Mouse (Mus musculus): Measurements from ENCODE around the gene Igsf21. TPM values are rescaled to one million over a fixed set of nuclear protein-coding genes. Genes with fewer than 3 reads are reported as not detected.

Igsf21 gene
- total RNA-seq, 2 experiments from 2014 or later, result 43.1 to 50.8 TPM

GRCm38 (mm10) chr4:140071047-140071446 lies 175.5 kb downstream of the Igsf21 start:
- no peak for DNase-seq (ENCODE audit: extremely low spot score in 1 of 2, low spot score in 1 of 2)

- DNase-seq (ENCODE audit: extremely low spot score in 1 of 2, low spot score in 1 of 2), result peak in 1 of 2 experiments; percentile 33
These were observed 176.3 kb downstream of the Igsf21 start for GRCm38 (mm10) chr4:140070331-140070652.

- DNase-seq (ENCODE audit: extremely low spot score in 1 of 2, low spot score in 1 of 2), result peak in 1 of 2 experiments; percentile 27
These were observed 176.8 kb downstream of the Igsf21 start for GRCm38 (mm10) chr4:140069563-140070330.

GRCm38 (mm10) chr4:140068468-140068867 lies 178.1 kb downstream of the Igsf21 start:
- no peak for DNase-seq (ENCODE audit: extremely low spot score in 1 of 2, low spot score in 1 of 2)

GRCm38 (mm10) chr4:140066011-140066410 lies 180.6 kb downstream of the Igsf21 start:
- no peak for DNase-seq (ENCODE audit: extremely low spot score in 1 of 2, low spot score in 1 of 2)

- DNase-seq (ENCODE audit: extremely low spot score in 1 of 2, low spot score in 1 of 2), result no peak
These were observed 183.4 kb downstream of the Igsf21 start for GRCm38 (mm10) chr4:140063153-140063671.

- DNase-seq (ENCODE audit: extremely low spot score in 1 of 2, low spot score in 1 of 2), result no peak
These were observed 186.3 kb downstream of the Igsf21 start for GRCm38 (mm10) chr4:140060251-140060650.

GRCm38 (mm10) chr4:140053042-140053441 lies 193.5 kb downstream of the Igsf21 start:
- no peak for DNase-seq (ENCODE audit: extremely low spot score in 1 of 2, low spot score in 1 of 2)

GRCm38 (mm10) chr4:140052575-140052974 lies 194.0 kb downstream of the Igsf21 start:
- DNase-seq (ENCODE audit: extremely low spot score in 1 of 2, low spot score in 1 of 2), result no peak

- no peak for DNase-seq (ENCODE audit: extremely low spot score in 1 of 2, low spot score in 1 of 2)
These were observed 198.7 kb downstream of the Igsf21 start for GRCm38 (mm10) chr4:140047807-140048362.

GRCm38 (mm10) chr4:140043953-140044352 lies 202.6 kb downstream of the Igsf21 start:
- no peak for DNase-seq (ENCODE audit: extremely low spot score in 1 of 2, low spot score in 1 of 2)

- no peak for DNase-seq (ENCODE audit: extremely low spot score in 1 of 2, low spot score in 1 of 2)
These were observed 207.8 kb downstream of the Igsf21 start for GRCm38 (mm10) chr4:140038586-140039411.

GRCm38 (mm10) chr4:140037784-140038387 lies 208.7 kb downstream of the Igsf21 start:
- no peak for DNase-seq (ENCODE audit: extremely low spot score in 1 of 2, low spot score in 1 of 2)

GRCm38 (mm10) chr4:140035232-140035631 lies 211.4 kb downstream of the Igsf21 start:
- no peak for DNase-seq (ENCODE audit: extremely low spot score in 1 of 2, low spot score in 1 of 2)

- DNase-seq (ENCODE audit: extremely low spot score in 1 of 2, low spot score in 1 of 2), result peak in 1 of 2 experiments; percentile 68
These were observed 213.2 kb downstream of the Igsf21 start for GRCm38 (mm10) chr4:140033394-140033793.

GRCm38 (mm10) chr4:140030415-140030814 lies 216.2 kb downstream of the Igsf21 start:
- peak; percentile 65 to 78 for DNase-seq (ENCODE audit: extremely low spot score in 1 of 2, low spot score in 1 of 2)

GRCm38 (mm10) chr4:140030040-140030386 lies 216.6 kb downstream of the Igsf21 start:
- no peak for DNase-seq (ENCODE audit: extremely low spot score in 1 of 2, low spot score in 1 of 2)

- DNase-seq (ENCODE audit: extremely low spot score in 1 of 2, low spot score in 1 of 2), result no peak
These were observed 217.1 kb downstream of the Igsf21 start for GRCm38 (mm10) chr4:140029324-140030039.

- DNase-seq (ENCODE audit: extremely low spot score in 1 of 2, low spot score in 1 of 2), result no peak
These were observed 222.8 kb downstream of the Igsf21 start for GRCm38 (mm10) chr4:140023833-140024232.

GRCm38 (mm10) chr4:140015916-140016315 lies 230.7 kb downstream of the Igsf21 start:
- no peak for DNase-seq (ENCODE audit: extremely low spot score in 1 of 2, low spot score in 1 of 2)
